Mouse (Mus musculus) activated CD4-positive, CD25-positive, alpha-beta regulatory T cell, adult 9 weeks (primary cell): ENCODE results near the gene Smg9. TPM values are rescaled to one million over a fixed set of nuclear protein-coding genes. Genes with fewer than 3 reads are reported as not detected.

Experiments
- polyA plus RNA-seq: library from polyadenylated mRNA; unstranded; fragments of 100-300 nt; shearing (Covaris generic); gene quantifications from one replicate; pipeline ENCODE4 v1.2.1, GENCODE M21; 2017

The Smg9 gene
- 50.9 TPM for polyA plus RNA-seq

DNA sequence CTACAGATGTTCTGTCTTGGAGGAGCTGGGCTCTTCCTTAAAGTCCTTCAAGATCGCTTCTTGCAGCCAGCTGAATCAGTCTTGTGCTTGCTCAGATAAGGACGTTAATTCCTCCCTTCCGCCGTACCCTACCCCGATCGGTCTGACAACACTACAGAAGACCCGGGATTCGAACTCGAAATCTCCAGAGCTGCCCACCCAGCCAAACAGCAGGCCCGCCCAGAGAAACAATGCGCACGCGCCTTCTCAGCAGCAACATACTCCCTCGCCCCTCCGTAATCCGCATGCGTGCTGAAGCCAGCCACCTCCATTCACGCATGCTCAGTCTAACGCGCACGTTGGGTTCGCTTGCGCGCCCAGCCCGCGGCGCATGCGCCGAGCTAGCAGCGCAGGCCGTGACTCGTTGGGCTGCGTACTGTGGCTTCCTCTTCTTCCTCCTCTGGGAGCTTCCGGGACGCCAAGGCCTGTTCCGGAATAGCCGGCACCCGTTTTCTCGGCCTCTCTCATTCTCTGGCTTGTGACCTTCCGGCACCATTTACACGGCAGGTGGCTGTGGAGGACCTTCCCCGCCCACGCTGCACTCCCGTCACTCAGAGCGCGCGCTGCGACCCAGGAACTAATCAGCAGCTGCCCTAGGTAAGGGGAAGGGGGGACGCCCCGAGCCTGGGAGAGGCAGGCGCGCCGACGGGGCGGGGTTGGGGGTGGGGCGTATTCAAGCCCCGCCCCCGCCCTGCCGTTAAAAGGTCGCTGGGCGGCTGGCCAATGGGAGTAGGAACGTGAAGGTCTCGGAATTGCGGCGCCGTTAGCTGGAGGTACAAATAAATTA, at the start of gene Smg9:
Gene Smg9, plus strand, starts transcription at position 364 of the 826 bp plus-strand sequence.

DNA sequence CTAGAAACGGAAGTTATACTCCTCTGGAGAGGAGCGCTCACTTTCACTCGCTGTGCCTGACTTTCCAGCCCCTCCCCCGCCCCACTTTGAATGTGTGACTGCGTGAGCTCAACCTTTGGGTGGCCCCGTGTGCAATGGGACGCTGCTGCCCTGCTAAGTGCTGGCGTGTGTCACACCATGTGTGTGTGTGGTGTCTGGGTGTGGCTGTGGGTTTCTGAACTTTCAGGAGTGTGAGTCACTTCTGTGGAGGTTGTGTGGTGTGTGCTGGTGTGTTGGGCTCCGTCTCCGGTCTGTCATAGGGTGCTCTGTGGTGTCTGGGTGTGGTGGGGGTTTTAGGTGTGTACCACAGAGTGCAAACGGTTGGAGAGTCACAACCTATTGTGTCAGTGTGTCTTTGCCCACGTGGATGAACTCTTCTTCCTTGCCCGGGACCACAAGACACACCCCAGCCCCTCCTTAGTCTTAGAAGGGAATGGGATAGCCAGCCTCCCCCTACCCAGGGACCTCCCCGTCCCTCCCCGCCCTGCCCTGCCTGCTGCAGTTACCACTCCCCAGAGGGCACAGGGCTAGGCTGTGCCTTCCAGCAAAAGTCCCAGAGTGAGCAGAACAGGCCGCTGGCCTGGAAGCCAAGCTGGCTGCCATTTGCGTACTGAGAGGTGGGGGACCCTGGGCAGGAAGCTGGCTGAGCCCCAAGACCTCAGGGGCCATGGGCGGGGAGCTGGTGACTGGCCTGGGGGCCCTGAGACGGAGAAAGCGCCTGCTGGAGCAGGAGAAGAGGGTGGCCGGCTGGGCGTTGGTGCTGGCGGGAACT, 29.5 kb upstream of the Smg9 start, which contains the start of gene Kcnn4:
Gene Kcnn4, plus strand, starts transcription at position 533 of the 811 bp plus-strand sequence.

DNA sequence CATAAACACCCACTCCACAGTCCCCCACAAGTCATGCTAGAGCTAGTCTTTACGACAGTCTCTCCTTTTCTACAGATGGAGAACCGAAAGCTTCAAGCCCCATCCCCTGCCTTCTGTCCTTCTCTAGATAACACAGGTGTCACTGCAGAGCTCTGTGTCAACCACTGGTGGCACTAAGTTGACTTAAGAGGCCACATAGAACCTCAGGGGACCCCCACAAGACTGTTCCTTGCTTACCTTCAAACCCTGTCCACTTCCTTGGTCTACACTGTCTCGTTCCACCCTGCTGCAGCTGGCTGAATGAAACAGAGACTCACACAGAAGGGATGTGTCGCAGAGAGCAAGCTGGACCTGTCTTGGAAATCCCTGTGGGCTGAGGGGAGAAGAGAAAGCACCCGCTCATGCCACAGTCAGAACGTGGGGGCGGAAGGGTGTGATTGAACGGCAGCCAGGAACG, 52.5 kb downstream of the Smg9 start, which contains the start of gene Irgc1:
Gene Irgc1, minus strand, starts transcription at position 443 of the 457 bp plus-strand sequence.

DNA sequence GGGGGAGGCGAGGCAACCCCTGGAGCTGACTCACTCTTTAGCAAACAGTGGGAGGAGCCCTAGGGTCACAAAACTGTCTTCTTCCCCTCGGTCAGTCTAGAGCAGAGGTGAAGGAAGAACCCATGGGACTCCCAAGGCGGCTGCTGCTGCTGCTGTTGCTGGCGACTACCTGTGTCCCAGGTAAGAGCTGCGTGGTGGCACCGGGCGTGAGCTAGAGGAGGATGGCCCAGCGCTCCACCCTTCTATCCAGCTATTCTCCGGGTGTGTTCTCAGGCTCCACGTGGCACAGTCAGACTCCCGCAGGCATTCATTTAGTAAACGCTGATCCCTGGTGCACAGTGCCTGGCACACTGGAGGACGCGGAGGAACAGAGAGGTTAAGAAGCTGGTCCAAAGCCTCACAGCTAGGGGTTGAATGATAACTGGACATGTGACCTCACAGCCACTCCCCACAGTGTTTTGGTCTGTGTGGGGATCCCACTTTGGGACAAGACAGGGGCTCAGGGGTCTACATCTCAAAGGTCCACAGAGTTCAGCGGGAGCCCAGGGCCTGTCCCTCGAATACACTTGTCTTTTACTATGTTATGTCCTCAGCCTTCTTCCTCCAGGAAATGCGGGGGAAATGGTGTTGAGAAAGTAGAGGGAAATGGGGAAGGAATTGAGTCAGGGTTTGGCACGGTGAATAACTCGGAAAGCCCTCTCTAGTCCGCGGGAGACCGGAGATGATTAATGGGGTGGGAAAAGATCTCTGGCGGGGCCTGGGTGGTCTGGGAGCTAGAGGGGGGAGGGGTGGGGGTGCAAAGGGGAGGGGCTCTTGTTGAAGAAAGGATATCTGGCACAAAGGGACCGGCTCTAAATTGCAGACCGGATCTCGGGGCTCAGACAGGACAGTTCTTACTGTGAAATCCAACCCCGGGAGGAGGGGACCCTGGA, 63.2 kb downstream of the Smg9 start, which contains the start of gene Plaur:
Gene Plaur, plus strand, starts transcription at position 97 of the 932 bp plus-strand sequence.

Other genes starting within 250 kb of the Smg9 start
- 1.7 TPM for gene Zfp114, start 224.6 kb upstream of the Smg9 start, polyA plus RNA-seq
- 1.3 TPM for gene Zfp111, start 188.2 kb upstream of the Smg9 start, polyA plus RNA-seq
- 6.4 TPM for gene Zfp109, start 162.1 kb upstream of the Smg9 start, polyA plus RNA-seq
- gene Zfp108, start 144.8 kb upstream of the Smg9 start, polyA plus RNA-seq = 0.76 TPM
- gene Zfp93, start 129.2 kb upstream of the Smg9 start, polyA plus RNA-seq = 4.7 TPM
- gene Zfp61, start 98.4 kb upstream of the Smg9 start, polyA plus RNA-seq = 27.2 TPM
- gene Zfp94, start 83.0 kb upstream of the Smg9 start, polyA plus RNA-seq = 13.6 TPM
- not detected for gene Tescl, start 65.7 kb upstream of the Smg9 start, polyA plus RNA-seq
- gene Lypd5, start 50.4 kb upstream of the Smg9 start, polyA plus RNA-seq = not detected
- gene Kcnn4, start 29.4 kb upstream of the Smg9 start, polyA plus RNA-seq = 147 TPM
- 0.40 TPM for gene Irgc1, start 52.7 kb downstream of the Smg9 start, polyA plus RNA-seq
- 1.0 TPM for gene Plaur, start 62.9 kb downstream of the Smg9 start, polyA plus RNA-seq
- not detected for gene Cadm4, start 82.4 kb downstream of the Smg9 start, polyA plus RNA-seq
- 1.1 TPM for gene Zfp428, start 107.4 kb downstream of the Smg9 start, polyA plus RNA-seq
- gene AC161166.1, start 112.8 kb downstream of the Smg9 start, polyA plus RNA-seq = not detected
- 1.2 TPM for gene Irgq, start 131.1 kb downstream of the Smg9 start, polyA plus RNA-seq
- not detected for gene Pinlyp, start 146.5 kb downstream of the Smg9 start, polyA plus RNA-seq
- gene Xrcc1, start 146.7 kb downstream of the Smg9 start, polyA plus RNA-seq = 66.9 TPM
- gene Ethe1, start 187.9 kb downstream of the Smg9 start, polyA plus RNA-seq = 16.0 TPM
- 0.13 TPM for gene Zfp575, start 188.0 kb downstream of the Smg9 start, polyA plus RNA-seq
- gene Phldb3, start 211.1 kb downstream of the Smg9 start, polyA plus RNA-seq = 1.4 TPM
- not detected for gene Lypd3, start 236.9 kb downstream of the Smg9 start, polyA plus RNA-seq